Mouse (Mus musculus) thymus, postnatal 0 days (tissue): Measurements from ENCODE around the gene Rcor3. TPM values are rescaled to one million over a fixed set of nuclear protein-coding genes. Genes with fewer than 3 reads are reported as not detected.

Experiments
- DNase-seq: peaks from one replicate; pipeline ENCODE4 v3.0.0-alpha.2; 2015; ENCODE audit warnings: low spot score
- polyA plus RNA-seq: library from polyadenylated mRNA; unstranded; fragments of >200 nt; fragmentation: Nextera tagmentation; extraction: Ambion mirVana; gene quantifications from 2 replicates; pipeline ENCODE4 v1.2.1, GENCODE M21; 2015

Rcor3 gene
- polyA plus RNA-seq, 1 experiment from 2014 or later, result 11.5 TPM

DNA sequence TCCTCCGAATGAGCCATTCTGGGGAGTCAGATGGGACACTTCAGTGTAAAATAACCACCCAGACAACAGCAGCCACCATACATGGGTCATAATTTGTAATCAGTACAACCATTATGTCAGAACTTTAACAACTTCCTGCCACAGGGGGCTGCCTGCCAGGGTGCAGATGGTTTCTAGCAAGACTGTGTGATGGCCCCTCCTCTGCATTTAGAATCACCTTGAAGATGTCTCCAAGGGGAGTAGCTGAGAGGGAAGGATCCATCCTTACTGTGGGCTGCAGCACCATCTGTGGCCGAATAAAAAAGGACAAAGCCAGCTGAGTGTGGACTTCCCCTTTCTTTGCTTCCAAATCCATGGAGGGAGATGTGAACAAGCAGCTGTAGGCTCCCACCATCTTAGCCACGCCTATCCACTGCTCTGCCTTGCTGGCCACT is 67.2 kb downstream of the Rcor3 start:
- DNase-seq, result no peak

DNA sequence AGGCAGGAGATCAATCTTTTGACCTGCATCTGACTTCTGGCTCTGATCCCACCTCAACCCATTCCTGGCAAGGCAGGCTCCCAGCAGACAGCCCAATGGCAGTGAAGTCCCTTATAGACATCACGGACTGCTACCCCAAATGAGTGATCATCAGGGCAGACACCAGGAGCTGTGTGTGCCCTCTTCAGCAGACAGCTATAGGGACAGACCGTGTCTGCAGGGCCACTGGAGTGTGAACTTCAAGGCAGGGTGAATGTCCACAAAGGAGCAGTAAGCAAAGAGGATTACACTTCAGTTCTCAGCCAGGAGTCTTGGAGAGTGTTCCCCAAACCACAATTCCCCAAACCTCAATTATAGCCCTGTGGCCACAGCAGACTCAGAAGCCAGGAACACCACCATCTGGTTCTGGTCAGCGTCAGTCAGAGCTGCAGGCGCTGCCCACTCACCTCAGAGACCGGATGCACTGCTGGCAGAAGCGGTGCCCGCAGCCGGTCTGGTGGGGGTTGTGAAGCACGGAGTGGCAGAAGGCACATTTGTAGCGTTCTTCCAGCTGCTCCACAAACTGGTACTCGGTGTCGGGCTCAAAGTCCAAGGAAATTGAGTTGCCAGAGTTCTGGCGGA is 67.8 kb downstream of the Rcor3 start:
- no peak for DNase-seq

DNA sequence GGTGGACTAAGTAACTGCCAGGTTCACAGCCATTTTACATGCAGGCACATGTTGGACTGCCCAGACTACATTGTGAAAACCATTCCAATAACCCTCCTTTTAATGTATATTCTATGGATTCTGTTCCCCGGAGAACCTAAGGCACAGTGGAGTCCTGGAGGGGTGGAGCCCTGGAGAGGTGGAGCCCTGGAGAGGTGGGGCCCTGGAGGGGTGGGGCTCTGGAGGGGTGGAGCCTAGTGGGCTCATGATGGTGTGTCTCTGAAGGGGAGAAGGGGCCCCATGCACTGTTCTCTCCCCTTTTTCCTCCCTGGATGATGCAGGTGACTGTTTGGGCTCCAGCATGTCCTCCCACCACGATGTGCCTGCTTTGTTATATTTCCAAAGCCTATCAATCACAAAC is 69.7 kb downstream of the Rcor3 start:
- DNase-seq, result no peak

DNA sequence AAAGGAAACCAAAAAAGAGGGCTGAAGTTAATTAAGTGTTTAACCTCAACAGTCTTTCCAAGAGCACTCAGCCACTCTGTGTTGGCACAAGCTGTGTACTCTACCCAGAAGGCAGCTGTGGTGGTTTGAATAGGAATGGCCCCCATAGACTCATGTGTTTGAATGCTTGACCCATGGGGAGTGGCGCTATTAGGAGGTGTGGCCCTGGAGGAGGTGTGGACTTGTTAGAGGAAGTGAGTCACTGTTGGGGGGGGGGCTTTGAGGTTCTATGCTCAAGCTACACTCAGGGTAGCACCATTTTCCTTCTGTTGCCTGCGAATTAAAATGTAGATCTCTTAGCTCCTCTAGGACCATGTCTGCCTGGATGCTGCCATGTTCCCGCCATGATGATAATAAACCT is 70.9 kb downstream of the Rcor3 start:
- no peak for DNase-seq

DNA sequence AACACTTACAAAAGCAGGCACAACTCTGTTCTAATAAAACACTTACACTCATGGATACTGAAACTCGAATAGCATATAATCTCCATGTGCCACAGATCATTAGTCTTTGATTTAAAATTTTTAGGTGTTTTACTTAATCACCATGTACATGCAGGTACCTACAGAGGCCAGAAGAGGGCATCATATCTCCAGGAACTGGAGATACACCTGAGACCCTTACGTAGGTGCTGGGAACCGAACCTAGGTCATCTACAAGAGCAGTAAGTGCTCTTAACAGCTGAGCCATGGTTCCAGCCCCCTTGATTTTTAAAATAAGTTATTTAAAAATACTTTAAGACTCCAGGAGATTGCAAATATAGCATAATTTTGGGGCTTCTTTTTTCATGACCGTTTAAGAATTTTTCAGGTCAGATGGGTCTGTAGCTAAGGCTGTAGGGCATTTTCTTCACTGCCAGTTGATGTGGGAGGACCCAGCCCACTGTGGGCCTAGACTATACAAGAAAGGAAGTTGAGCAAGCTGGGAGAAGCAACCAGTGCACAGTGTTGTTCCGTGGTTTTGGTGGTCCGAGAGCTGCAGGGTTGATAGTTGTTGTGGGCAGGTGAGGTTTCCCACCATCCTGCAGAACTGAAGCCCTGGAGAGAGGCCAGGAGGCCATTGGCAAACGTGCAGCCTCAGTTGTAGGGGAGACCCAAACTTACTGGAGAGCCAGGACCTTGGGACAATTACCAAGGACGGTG is 74.5 kb downstream of the Rcor3 start:
- no peak for DNase-seq

DNA sequence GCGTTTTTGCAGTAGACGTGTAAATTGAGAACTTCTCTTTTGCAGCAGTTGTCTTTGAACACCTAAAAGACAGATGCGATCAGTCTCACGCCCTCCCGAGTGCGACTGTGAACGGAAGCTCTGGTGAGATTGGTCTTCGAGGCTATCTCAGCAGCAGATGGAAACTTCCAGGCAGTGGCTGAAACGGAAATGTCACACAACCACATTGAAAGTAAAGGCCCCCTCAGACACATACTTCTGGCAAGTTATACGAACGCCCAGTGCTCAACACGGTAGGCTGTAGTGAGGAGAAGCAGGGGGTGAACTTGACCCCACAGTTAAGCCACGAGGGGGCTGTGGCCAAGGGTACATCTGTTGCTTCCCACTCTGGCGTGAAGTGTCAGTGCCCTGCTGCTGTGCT is 75.2 kb downstream of the Rcor3 start:
- no peak for DNase-seq

DNA sequence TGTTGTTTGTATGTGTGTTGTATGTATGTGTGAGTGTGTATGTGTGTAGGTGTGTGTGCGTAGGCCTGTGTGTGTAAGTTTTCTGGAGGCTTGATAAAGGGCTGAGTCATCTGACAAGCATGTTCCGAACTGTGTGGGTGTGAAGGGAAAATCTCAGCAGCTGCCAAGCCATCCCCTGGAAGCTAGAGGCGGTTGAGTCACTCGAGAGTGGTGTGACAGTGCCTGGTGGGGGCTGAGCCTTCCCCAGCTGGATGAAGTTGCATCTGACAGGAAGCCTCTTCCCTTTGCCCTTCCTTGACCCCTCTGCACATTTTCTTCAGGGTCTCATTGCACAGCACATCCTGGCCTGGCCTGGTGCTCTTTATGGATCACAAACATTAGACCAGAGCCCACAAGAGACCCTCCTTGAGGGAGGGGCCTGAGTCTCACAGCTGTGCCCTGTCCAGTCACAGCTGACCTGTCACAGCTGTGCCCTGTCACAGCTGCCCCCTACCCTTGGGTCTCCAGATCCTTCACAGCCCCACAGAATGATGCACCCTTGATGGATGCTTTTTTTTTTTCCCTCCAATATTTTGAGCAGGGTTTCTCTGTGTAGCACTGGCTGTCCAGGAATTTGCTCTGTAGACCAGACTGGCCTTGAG is 76.1 kb downstream of the Rcor3 start:
- DNase-seq, result no peak

DNA sequence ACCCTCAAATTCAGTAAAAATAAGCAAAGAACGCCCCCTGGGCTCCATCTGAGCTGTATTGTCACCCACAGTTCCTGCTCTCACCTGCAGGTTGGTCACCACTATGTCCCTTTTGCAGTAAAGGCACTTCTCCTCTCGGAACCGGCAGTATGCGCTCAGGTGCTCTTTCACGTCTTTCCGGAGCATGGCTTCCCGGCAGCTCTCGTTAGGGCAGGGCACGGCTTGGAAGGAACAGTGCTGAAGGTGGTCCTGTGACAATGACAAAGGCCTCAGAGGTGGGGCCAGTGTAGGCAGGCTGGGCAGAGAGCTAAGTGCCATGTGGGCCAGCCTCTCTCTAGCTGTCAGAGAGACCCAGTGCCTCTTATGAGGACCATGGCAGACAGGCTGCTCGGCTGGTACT is 79.0 kb downstream of the Rcor3 start:
- no peak for DNase-seq

DNA sequence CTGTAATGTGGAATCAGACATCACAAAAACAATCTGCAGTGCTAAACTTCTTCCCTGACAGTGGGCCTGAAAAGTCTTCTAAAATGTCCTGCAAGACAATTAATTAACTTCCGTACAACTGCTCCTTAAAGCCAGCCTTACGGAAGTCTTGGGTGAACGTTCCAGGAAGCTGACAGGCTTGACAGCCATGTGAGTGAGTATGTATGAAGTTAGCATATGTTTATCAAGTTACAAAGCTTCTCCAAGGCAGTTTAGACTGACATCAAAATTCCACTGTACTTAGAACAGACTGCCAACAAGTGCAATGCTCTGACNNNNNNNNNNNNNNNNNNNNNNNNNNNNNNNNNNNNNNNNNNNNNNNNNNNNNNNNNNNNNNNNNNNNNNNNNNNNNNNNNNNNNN is 84.1 kb downstream of the Rcor3 start:
- DNase-seq, result no peak

DNA sequence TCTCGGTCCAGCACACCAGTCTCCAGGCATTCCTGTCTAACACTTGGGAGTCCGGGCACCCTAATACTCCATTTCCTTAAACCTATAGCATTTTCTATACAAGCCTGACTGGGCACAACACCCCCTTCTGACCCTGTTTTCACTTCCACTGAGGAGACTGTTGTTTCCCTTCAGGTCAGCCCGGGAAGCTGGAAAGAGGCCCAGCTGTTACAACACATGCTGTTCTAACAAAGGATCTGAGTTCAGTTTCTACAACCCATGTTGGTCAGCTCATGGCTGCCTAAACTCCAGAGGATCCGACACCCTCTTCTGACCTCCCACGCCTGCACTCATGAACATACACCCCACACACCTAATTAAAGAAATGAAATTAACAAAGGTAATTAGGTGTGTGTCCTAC is 84.9 kb downstream of the Rcor3 start:
- no peak for DNase-seq

DNA sequence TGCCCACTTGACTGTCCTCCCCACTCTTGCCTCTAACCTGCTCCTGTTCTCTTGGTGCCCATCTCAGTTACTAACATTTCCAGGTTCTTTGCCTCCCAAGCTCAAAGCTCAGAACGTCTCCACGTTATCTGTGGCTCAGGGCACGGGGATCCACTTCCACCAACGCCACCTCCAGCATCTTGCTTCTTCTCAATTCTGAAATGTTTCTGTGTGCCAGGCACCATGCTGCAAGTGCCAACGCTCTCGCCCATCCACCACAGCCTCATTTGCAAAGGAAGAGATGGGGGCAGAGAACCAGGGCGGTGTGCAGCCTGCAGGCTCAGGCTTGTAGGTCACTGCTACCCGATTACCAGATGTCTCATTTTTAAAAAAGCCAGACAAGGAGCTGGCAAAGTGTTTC is 85.4 kb downstream of the Rcor3 start:
- no peak for DNase-seq

Other genes with a start within 250 kb of the Rcor3 start
- gene Slc30a1, start 231.3 kb downstream of the Rcor3 start, polyA plus RNA-seq, result 1.6 and 2.6 TPM in 2 replicates
- gene Rd3, start 160.7 kb downstream of the Rcor3 start, polyA plus RNA-seq, result 2.3 and 3.7 TPM in 2 replicates
- gene Traf5, start 45.5 kb downstream of the Rcor3 start, polyA plus RNA-seq, result 13.4 and 15.0 TPM in 2 replicates
- gene Kcnh1, start 52.7 kb upstream of the Rcor3 start, polyA plus RNA-seq, result 0.49 TPM in 2 replicates